Mouse (Mus musculus) liver, embryonic 15.5 days (tissue): Measurements from ENCODE around the gene Ninj2. TPM values are rescaled to one million over a fixed set of nuclear protein-coding genes. Genes with fewer than 3 reads are reported as not detected.
A peak's percentile ranks its signal among the peaks of the same experiment; 100 is the strongest.

Experiments used
- ATAC-seq: fragments of 200-750 bp; cut with Nextera tagmentation; 2 replicates; pipeline ENCODE4 v1.8.0; 2017; ENCODE audit warnings: moderate number of reproducible peaks, mild to moderate bottlenecking, moderate library complexity; ENCODE audit not compliant: insufficient read depth
- H3K27ac ChIP-seq: fragments of 300-500 bp; sonication (generic); replicated peaks from 2 replicates; pipeline ENCODE4 v1.5.1; 2015; ENCODE audit warnings: mild to moderate bottlenecking, inconsistent platforms
- H3K27me3 ChIP-seq: fragments of 300-500 bp; sonication (generic); 2 replicates; pipeline ENCODE4 v1.6.1; 2015; ENCODE audit warnings: mild to moderate bottlenecking, inconsistent platforms
- H3K36me3 ChIP-seq: fragments of 300-500 bp; sonication (generic); replicated peaks from 2 replicates; pipeline ENCODE4 v1.6.1; 2015; ENCODE audit warnings: moderate library complexity, mild to moderate bottlenecking, inconsistent platforms
- H3K4me1 ChIP-seq: fragments of 300-500 bp; sonication (generic); replicated peaks from 2 replicates; pipeline ENCODE4 v1.6.1; 2015; ENCODE audit warnings: inconsistent platforms
- H3K4me2 ChIP-seq: fragments of 300-500 bp; sonication (generic); 2 replicates; pipeline ENCODE4 v1.6.1; 2015; ENCODE audit warnings: moderate library complexity, mild to moderate bottlenecking, inconsistent platforms
- H3K4me3 ChIP-seq: fragments of 300-500 bp; sonication (generic); replicated peaks from 2 replicates; pipeline ENCODE4 v1.5.1; 2015; ENCODE audit warnings: mild to moderate bottlenecking, inconsistent platforms
- H3K9ac ChIP-seq: fragments of 300-500 bp; sonication (generic); 2 replicates; pipeline ENCODE4 v1.6.1; 2015; ENCODE audit warnings: moderate library complexity, mild to moderate bottlenecking, inconsistent platforms
- H3K9me3 ChIP-seq: fragments of 300-500 bp; sonication (generic); replicated peaks from 2 replicates; pipeline ENCODE4 v1.6.1; 2016; ENCODE audit warnings: inconsistent platforms
- WGBS: fragments of 180-500 bp; shearing (Covaris S2); methylation state at CpG from one replicate; pipeline ENCODE4 v1.1.7; 2015; ENCODE audit warnings: mixed read lengths; ENCODE audit not compliant: insufficient replicate concordance; 5-methylcytosine and 5-hydroxymethylcytosine counted together
- polyA plus RNA-seq: library from polyadenylated mRNA; unstranded; fragments of >200 nt; fragmentation: Nextera tagmentation; extraction: Ambion mirVana; gene quantifications from 2 replicates; pipeline ENCODE4 v1.2.1, GENCODE M21; 2015

The Ninj2 gene
- polyA plus RNA-seq, 1 experiment from 2014 or later, result 0.10 TPM

DNA sequence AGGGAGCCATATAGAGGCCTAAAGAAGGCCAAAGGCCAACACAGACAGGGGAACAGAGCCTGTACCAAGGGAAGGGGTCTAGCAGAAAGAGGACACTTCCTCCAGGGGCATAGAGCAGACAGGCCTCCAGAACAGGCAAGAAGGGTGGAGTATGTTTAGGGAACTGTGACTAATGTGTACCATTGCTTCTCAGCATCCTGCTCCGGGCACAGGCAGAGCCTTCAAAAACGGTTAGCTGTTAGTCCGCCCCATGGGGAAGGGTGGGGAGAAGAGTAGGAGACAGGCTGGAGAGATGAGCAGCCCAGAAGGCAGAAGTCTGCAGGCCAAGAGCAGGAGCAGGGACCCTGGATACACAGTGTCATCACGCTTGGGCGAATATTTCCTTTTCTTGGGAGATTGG is 96.1 kb downstream of the Ninj2 start:
- H3K9ac ChIP-seq, result no peak overlapping the region
- peak overlapping the region; percentile 29; the same call in 1 of the 2 replicates for H3K27ac ChIP-seq
- H3K4me3 ChIP-seq, result no peak overlapping the region
- peak overlapping the region; percentile 62; the same call in 1 of the 2 replicates for H3K4me2 ChIP-seq
- 73% methylated on average over 5 of the region's 5 CpGs for WGBS
- peaks cover 85% of the 10 kb centered on the region for H3K4me1 ChIP-seq
- H3K9me3 ChIP-seq, result no peaks in the 10 kb centered on the region
- ATAC-seq, result no peak
- H3K36me3 ChIP-seq, result no peaks in the 10 kb centered on the region
- H3K27me3 ChIP-seq, result peaks cover 30% of the 10 kb centered on the region

- H3K4me1 ChIP-seq, result peaks cover 84% of the 10 kb centered on the region
These were observed 97.2 kb downstream of the Ninj2 start for GRCm38 (mm10) chr6:120190365-120190764.

DNA sequence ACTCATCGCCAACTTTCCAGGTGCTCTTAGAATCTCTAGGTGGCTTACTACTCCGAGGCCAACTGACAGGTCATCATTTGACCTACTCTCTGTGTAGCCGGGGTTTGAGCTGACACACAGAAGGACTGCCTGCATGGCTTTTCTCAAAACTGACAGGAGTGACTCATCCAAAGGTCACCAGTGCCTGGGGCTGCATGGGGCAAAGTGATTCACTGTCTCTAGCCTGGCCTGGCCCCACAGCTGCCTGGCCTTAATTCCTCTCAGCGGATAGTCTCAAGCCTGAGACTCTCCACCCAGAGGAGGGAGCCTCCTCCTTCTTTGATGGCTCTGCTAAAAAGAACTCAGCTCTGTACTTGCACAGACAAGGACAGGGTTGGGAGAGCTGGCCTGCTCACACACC is 97.8 kb downstream of the Ninj2 start:
- no peak overlapping the region for H3K9ac ChIP-seq
- ATAC-seq, result no peak
- H3K9me3 ChIP-seq, result no peaks in the 10 kb centered on the region
- H3K27ac ChIP-seq, result peak overlapping the region; percentile 64
- H3K4me3 ChIP-seq, result no peak overlapping the region
- WGBS, result 59% methylated on average over 4 of the region's 4 CpGs
- H3K36me3 ChIP-seq, result no peaks in the 10 kb centered on the region
- H3K27me3 ChIP-seq, result peaks cover 34% of the 10 kb centered on the region
- no peak overlapping the region for H3K4me2 ChIP-seq
- H3K4me1 ChIP-seq, result peaks cover 78% of the 10 kb centered on the region

More at GRCm38 (mm10) chr6:120190365-120190764, 97.2 kb downstream of the Ninj2 start:
- H3K4me3 ChIP-seq, result no peak overlapping the region
- 78% methylated on average over 4 of the region's 4 CpGs for WGBS
- H3K9ac ChIP-seq, result no peak overlapping the region
- H3K4me2 ChIP-seq, result no peak overlapping the region
- no peaks in the 10 kb centered on the region for H3K9me3 ChIP-seq
- no peak overlapping the region; the same call in 1 of the 2 replicates for H3K27ac ChIP-seq
- peaks cover 38% of the 10 kb centered on the region for H3K27me3 ChIP-seq
- no peak for ATAC-seq
- H3K36me3 ChIP-seq, result no peaks in the 10 kb centered on the region

GRCm38 (mm10) chr6:120191396-120192170 is 98.4 kb downstream of the Ninj2 start:
- 62% methylated on average over 7 of the region's 7 CpGs for WGBS
- H3K4me3 ChIP-seq, result no peak overlapping the region
- peak overlapping the region; percentile 31; the same call in 1 of the 2 replicates for H3K4me2 ChIP-seq
- ATAC-seq, result no peak
- no peaks in the 10 kb centered on the region for H3K36me3 ChIP-seq
- peaks cover 72% of the 10 kb centered on the region for H3K4me1 ChIP-seq
- no peak overlapping the region for H3K9ac ChIP-seq
- H3K27me3 ChIP-seq, result peaks cover 27% of the 10 kb centered on the region
- peak overlapping the region; percentile 64; the same call in 1 of the 2 replicates for H3K27ac ChIP-seq
- H3K9me3 ChIP-seq, result no peaks in the 10 kb centered on the region

DNA sequence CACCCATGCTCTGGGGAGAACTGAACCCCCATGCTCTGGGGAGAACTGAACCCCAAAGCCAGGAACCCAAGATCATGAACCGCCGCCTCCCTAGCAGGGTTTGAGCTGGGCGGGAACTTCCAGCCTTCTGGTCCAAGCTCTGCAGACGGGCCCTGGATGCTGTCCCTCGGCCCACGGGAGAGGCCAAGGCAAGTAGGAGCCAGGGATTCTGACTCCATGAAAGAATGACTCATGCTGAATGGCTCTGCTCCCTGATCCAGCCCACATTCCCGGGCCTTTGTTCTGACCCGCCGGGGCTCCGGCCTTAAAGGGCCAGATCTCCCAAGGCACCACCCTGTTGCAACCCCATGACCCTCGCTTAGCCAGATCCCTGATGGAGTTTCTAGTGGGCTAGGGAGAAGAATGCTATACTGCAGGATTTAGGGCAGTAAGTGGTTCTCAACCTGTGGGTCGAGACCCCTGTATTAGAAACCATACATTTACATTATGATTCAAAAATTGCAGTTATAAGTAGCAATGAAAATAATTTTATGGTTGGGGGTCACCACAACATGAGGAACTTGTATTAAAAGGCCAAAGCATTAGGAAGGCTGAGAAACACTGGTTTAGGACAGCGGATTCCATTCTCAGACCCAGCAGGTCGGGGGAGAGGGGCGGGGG is 99.2 kb downstream of the Ninj2 start:
- no peak overlapping the region for H3K4me3 ChIP-seq
- H3K4me2 ChIP-seq, result peak overlapping the region; percentile 31
- ATAC-seq, result no peak
- no peaks in the 10 kb centered on the region for H3K36me3 ChIP-seq
- H3K27me3 ChIP-seq, result peaks cover 20% of the 10 kb centered on the region; the same call in 1 of the 2 replicates
- 55% methylated on average over 14 of the region's 15 CpGs for WGBS
- no peak overlapping the region for H3K9ac ChIP-seq
- H3K27ac ChIP-seq, result peak overlapping the region; percentile 49; the same call in 1 of the 2 replicates
- peaks cover 70% of the 10 kb centered on the region for H3K4me1 ChIP-seq
- H3K9me3 ChIP-seq, result no peaks in the 10 kb centered on the region

DNA sequence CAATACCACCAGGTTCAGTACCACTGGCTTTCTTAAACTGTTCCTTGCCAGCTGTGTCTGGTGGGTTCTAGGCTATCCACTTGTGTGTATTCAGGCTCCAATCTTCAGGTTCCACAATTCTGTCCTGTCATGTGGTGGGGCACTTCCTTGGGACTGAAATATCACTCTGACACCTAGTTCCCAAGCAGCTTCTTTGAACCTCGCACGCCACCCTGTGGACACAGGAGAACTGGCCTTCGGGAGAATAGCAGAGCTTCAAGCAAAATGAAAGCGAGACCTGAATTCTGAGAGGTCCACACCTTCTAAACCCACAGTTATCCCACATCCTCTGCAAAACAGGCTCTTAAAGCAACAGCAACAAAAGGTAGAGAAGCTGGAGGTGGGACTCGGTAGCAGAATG is 100.0 kb downstream of the Ninj2 start:
- Histone ChIP-seq H3K27ac (peak overlapping the region; percentile 49; the same call in 1 of the 2 replicates), H3K4me1 (peaks cover 68% of the 10 kb centered on the region), H3K36me3 (no peaks in the 10 kb centered on the region), H3K9me3 (no peaks in the 10 kb centered on the region), H3K27me3 (0 out of 2 replicates have a peak, but pooled peaks cover 13% of the 10 kb centered on the region), H3K9ac (no peak overlapping the region), H3K4me2 (peak overlapping the region; percentile 16; the same call in 1 of the 2 replicates), H3K4me3 (no peak overlapping the region)
- 7% methylated on average over 5 of the region's 5 CpGs for WGBS
- ATAC-seq, result peak; percentile 60

GRCm38 (mm10) chr6:120193793-120194192 is 100.6 kb downstream of the Ninj2 start:
- 50% methylated on average over 1 of the region's 1 CpGs for WGBS
- H3K4me1 ChIP-seq, result peaks cover 61% of the 10 kb centered on the region
- no peak overlapping the region; the same call in 1 of the 2 replicates for H3K4me2 ChIP-seq
- H3K27me3 ChIP-seq, result 0 out of 2 replicates have a peak, but pooled peaks cover 7% of the 10 kb centered on the region
- H3K9ac ChIP-seq, result no peak overlapping the region
- H3K27ac ChIP-seq, result no peak overlapping the region
- H3K36me3 ChIP-seq, result no peaks in the 10 kb centered on the region
- no peaks in the 10 kb centered on the region for H3K9me3 ChIP-seq
- no peak overlapping the region for H3K4me3 ChIP-seq
- no peak for ATAC-seq

DNA sequence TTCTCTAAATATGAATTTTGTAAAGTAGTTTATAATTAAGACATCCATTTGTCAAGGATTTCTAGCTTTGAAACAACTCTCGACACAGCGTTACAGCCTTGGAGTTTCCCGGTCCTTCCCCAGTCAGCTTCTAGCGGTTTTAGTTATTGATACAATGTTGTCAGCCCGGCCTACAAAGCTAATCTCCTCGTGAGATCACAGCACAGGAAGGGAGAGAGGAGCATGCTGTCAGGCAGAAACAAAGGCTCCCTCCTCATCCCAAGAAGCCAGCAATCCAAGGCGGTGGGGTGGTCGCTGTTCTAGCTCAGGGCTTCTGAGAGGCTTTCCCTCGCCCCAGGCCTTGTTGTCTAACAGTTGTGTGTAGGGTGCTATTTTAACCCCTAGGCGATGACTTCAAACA is 101.2 kb downstream of the Ninj2 start:
- Histone ChIP-seq H3K4me2 (no peak overlapping the region), H3K4me1 (peaks cover 59% of the 10 kb centered on the region)
- WGBS, result 56% methylated on average over 10 of the region's 10 CpGs

GRCm38 (mm10) chr6:120194963-120195362 is 101.8 kb downstream of the Ninj2 start:
- H3K27me3 ChIP-seq, result 0 out of 2 replicates have a peak, but pooled peaks cover 7% of the 10 kb centered on the region
- H3K27ac ChIP-seq, result no peak overlapping the region
- no peak overlapping the region for H3K9ac ChIP-seq
- H3K4me1 ChIP-seq, result peaks cover 59% of the 10 kb centered on the region
- H3K4me3 ChIP-seq, result no peak overlapping the region
- no peak overlapping the region for H3K4me2 ChIP-seq
- no peaks in the 10 kb centered on the region for H3K36me3 ChIP-seq
- ATAC-seq, result no peak
- H3K9me3 ChIP-seq, result no peaks in the 10 kb centered on the region
- WGBS, result 54% methylated on average over 7 of the region's 7 CpGs

More for the DNA sequence above, 101.2 kb downstream of the Ninj2 start:
- no peaks in the 10 kb centered on the region for H3K9me3 ChIP-seq
- H3K27ac ChIP-seq, result no peak overlapping the region
- no peaks in the 10 kb centered on the region for H3K36me3 ChIP-seq
- H3K4me3 ChIP-seq, result no peak overlapping the region
- no peak overlapping the region for H3K9ac ChIP-seq
- 0 out of 2 replicates have a peak, but pooled peaks cover 7% of the 10 kb centered on the region for H3K27me3 ChIP-seq
- no peak for ATAC-seq

GRCm38 (mm10) chr6:120196837-120197236 is 103.7 kb downstream of the Ninj2 start:
- Histone ChIP-seq H3K9ac (no peak overlapping the region), H3K27me3 (peaks cover 9% of the 10 kb centered on the region; the same call in 1 of the 2 replicates), H3K27ac (no peak overlapping the region), H3K36me3 (no peaks in the 10 kb centered on the region), H3K4me1 (peaks cover 49% of the 10 kb centered on the region), H3K4me2 (no peak overlapping the region), H3K9me3 (no peaks in the 10 kb centered on the region), H3K4me3 (no peak overlapping the region)
- 14% methylated on average over 2 of the region's 2 CpGs for WGBS
- no peak for ATAC-seq

GRCm38 (mm10) chr6:120197964-120198363 is 104.8 kb downstream of the Ninj2 start:
- WGBS, result 27% methylated on average over 9 of the region's 9 CpGs
- Histone ChIP-seq H3K36me3 (no peaks in the 10 kb centered on the region), H3K27me3 (peaks cover 20% of the 10 kb centered on the region), H3K9me3 (no peaks in the 10 kb centered on the region), H3K4me3 (no peak overlapping the region), H3K27ac (no peak overlapping the region), H3K4me1 (peaks cover 37% of the 10 kb centered on the region), H3K4me2 (no peak overlapping the region), H3K9ac (no peak overlapping the region)
- peak; percentile 39; the same call in 1 of the 2 replicates for ATAC-seq
